Mouse (Mus musculus): ENCODE measurements around the gene Bicc1. TPM values are rescaled to one million over a fixed set of nuclear protein-coding genes. Genes with fewer than 3 reads are reported as not detected.
A peak's percentile ranks its signal among the peaks of the same experiment; 100 is the strongest.

Bicc1 gene
- polyA plus RNA-seq, 1 experiment from 2014 or later = 65.7 TPM

GRCm38 (mm10) chr10:71194713-71195112 lies 35.2 kb upstream of the Bicc1 start:
- TF ChIP-seq CTCF (IDR thresholded peaks at IDR 0.05; ENCODE audit: low read depth) = no peak
- no peak overlapping the region for H3K4me3 ChIP-seq (replicated peaks; ENCODE audit: low read depth, low read length)
- no peak for DNase-seq (ENCODE audit: low spot score)
- H3K9me3 ChIP-seq (replicated peaks; ENCODE audit: low read length) = peaks cover 8% of the 10 kb centered on the region
- 0 out of 2 replicates have a peak overlapping the region, but pooled peaks have one; percentile 8 for H3K27ac ChIP-seq
- peaks cover 7% of the 10 kb centered on the region; the same call in 1 of the 2 replicates for H3K4me1 ChIP-seq (replicated peaks; ENCODE audit: insufficient read depth, low read length)
- H3K9ac ChIP-seq (ENCODE audit: low read depth, low read length) = no peak overlapping the region
- 69% methylated on average over 7 of the region's 7 CpGs for WGBS
- no peak for ATAC-seq (replicated peaks; ENCODE audit: low FRiP score, low read depth)
- H3K27me3 ChIP-seq (ENCODE audit: insufficient read depth, low read length) = no peaks in the 10 kb centered on the region
- H3K36me3 ChIP-seq (ENCODE audit: insufficient read depth, low read length) = no peaks in the 10 kb centered on the region
- H3K4me2 ChIP-seq (ENCODE audit: low read length) = no peak overlapping the region

DNA sequence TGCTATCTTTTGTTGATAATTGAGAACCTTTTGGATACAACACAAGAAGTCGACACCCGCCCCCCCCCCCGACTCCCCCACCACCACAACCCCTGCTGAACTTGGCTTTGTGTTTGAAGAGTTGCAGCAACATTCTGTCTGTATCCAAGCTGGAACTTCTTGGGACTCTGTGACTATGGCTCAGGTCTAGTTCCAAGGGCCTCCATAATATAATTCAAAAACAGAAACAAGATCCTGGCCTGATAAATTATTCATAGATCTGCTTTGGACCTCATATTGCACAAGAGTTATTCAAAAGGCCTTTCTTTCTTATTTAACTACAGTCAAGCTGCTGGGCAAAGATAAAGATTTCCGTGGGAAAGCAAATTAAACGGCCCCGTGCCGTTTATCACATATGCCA lies 33.8 kb upstream of the Bicc1 start:
- peaks cover 8% of the 10 kb centered on the region for H3K9me3 ChIP-seq (replicated peaks; ENCODE audit: low read length)

DNA sequence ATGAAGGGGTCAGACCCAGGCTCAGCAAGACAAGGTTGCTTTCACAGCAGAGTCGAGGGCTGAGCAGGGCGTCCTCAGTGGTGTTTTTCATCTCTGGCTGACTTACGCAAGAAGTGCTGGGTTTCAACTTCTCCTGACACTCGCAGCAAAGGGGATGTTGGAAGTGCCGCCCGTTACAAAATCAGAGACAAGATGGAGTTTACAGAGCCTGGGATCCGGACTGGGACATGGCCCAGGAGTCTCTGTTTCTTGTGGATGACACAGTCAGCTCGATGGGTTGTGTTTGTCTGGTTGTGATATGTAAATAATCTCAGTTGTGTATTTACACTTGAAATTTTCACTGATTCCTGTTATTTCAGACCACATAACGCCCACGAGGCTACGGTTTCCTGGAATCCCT lies 33.4 kb upstream of the Bicc1 start:
- Histone ChIP-seq H3K9me3 (replicated peaks; ENCODE audit: low read length) (peaks cover 8% of the 10 kb centered on the region), H3K4me1 (replicated peaks; ENCODE audit: insufficient read depth, low read length) (peaks cover 7% of the 10 kb centered on the region), H3K4me3 (replicated peaks; ENCODE audit: low read depth, low read length) (no peak overlapping the region), H3K36me3 (ENCODE audit: insufficient read depth, low read length) (no peaks in the 10 kb centered on the region), H3K4me2 (ENCODE audit: low read length) (no peak overlapping the region), H3K9ac (ENCODE audit: low read depth, low read length) (no peak overlapping the region), H3K27me3 (ENCODE audit: insufficient read depth, low read length) (no peaks in the 10 kb centered on the region), H3K27ac (peak overlapping the region; percentile 58)
- no peak for ATAC-seq (replicated peaks; ENCODE audit: low FRiP score, low read depth)
- DNase-seq (ENCODE audit: low spot score) = peak; percentile 66
- 49% methylated on average over 11 of the region's 11 CpGs for WGBS
- no peak for TF ChIP-seq CTCF (IDR thresholded peaks at IDR 0.05; ENCODE audit: low read depth)

More for the DNA sequence above, 33.8 kb upstream of the Bicc1 start:
- Histone ChIP-seq H3K27me3 (ENCODE audit: insufficient read depth, low read length) (no peaks in the 10 kb centered on the region), H3K27ac (peak overlapping the region; percentile 58; the same call in 1 of the 2 replicates), H3K4me3 (replicated peaks; ENCODE audit: low read depth, low read length) (no peak overlapping the region), H3K4me1 (replicated peaks; ENCODE audit: insufficient read depth, low read length) (peaks cover 7% of the 10 kb centered on the region), H3K36me3 (ENCODE audit: insufficient read depth, low read length) (no peaks in the 10 kb centered on the region), H3K4me2 (ENCODE audit: low read length) (no peak overlapping the region), H3K9ac (ENCODE audit: low read depth, low read length) (no peak overlapping the region)
- DNase-seq (ENCODE audit: low spot score) (peak; percentile 62), ATAC-seq (replicated peaks; ENCODE audit: low FRiP score, low read depth) (no peak)
- no peak for TF ChIP-seq CTCF (IDR thresholded peaks at IDR 0.05; ENCODE audit: low read depth)
- 54% methylated on average over 7 of the region's 7 CpGs for WGBS

DNA sequence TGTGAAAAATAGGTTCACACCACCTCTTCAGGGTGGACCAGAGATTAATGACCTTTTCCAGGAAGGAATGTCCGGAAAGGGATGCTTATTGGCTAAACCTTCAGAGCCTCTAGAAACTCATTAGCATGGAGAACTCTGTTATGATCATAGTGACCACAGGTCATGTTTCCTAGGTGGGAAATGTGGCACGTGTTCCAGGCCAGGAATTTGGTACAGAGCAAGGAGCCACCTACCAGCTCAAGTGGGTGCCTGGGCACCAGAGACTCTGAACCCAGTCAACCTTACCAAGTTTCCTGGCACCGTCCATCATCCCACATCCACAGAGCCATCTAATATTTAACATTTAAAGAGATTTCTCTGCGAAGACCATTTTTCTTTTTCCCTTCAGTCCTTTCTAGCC lies 29.2 kb upstream of the Bicc1 start:
- Histone ChIP-seq H3K36me3 (ENCODE audit: insufficient read depth, low read length) (no peaks in the 10 kb centered on the region), H3K9ac (ENCODE audit: low read depth, low read length) (no peak overlapping the region), H3K27me3 (ENCODE audit: insufficient read depth, low read length) (no peaks in the 10 kb centered on the region), H3K4me3 (replicated peaks; ENCODE audit: low read depth, low read length) (no peak overlapping the region), H3K9me3 (replicated peaks; ENCODE audit: low read length) (peaks cover 8% of the 10 kb centered on the region), H3K4me2 (ENCODE audit: low read length) (no peak overlapping the region), H3K27ac (no peak overlapping the region), H3K4me1 (replicated peaks; ENCODE audit: insufficient read depth, low read length) (no peaks in the 10 kb centered on the region; the same call in 1 of the 2 replicates)
- no peak for TF ChIP-seq CTCF (IDR thresholded peaks at IDR 0.05; ENCODE audit: low read depth)
- WGBS = 71% methylated on average over 4 of the region's 4 CpGs
- DNase-seq (ENCODE audit: low spot score) (no peak), ATAC-seq (replicated peaks; ENCODE audit: low FRiP score, low read depth) (no peak)

GRCm38 (mm10) chr10:71185059-71185458 lies 25.6 kb upstream of the Bicc1 start:
- H3K9ac ChIP-seq (ENCODE audit: low read depth, low read length) = no peak overlapping the region
- no peak for ATAC-seq (replicated peaks; ENCODE audit: low FRiP score, low read depth)
- no peak overlapping the region for H3K27ac ChIP-seq
- TF ChIP-seq CTCF (IDR thresholded peaks at IDR 0.05; ENCODE audit: low read depth) = no peak
- H3K4me3 ChIP-seq (replicated peaks; ENCODE audit: low read depth, low read length) = no peak overlapping the region
- H3K4me1 ChIP-seq (replicated peaks; ENCODE audit: insufficient read depth, low read length) = no peaks in the 10 kb centered on the region; the same call in 1 of the 2 replicates
- WGBS = 72% methylated on average over 7 of the region's 7 CpGs
- no peaks in the 10 kb centered on the region for H3K27me3 ChIP-seq (ENCODE audit: insufficient read depth, low read length)
- no peaks in the 10 kb centered on the region for H3K9me3 ChIP-seq (replicated peaks; ENCODE audit: low read length)
- H3K36me3 ChIP-seq (ENCODE audit: insufficient read depth, low read length) = no peaks in the 10 kb centered on the region
- no peak for DNase-seq (ENCODE audit: low spot score)
- H3K4me2 ChIP-seq (ENCODE audit: low read length) = no peak overlapping the region

- DNase-seq (ENCODE audit: low spot score) (no peak), ATAC-seq (replicated peaks; ENCODE audit: low FRiP score, low read depth) (no peak)
- H3K4me3 ChIP-seq (replicated peaks; ENCODE audit: low read depth, low read length) = no peak overlapping the region
Observed at GRCm38 (mm10) chr10:71183339-71184031, 24.0 kb upstream of the Bicc1 start.

More at GRCm38 (mm10) chr10:71183339-71184031, 24.0 kb upstream of the Bicc1 start:
- no peak overlapping the region; the same call in 1 of the 2 replicates for H3K27ac ChIP-seq
- H3K9me3 ChIP-seq (replicated peaks; ENCODE audit: low read length) = no peaks in the 10 kb centered on the region
- no peaks in the 10 kb centered on the region for H3K36me3 ChIP-seq (ENCODE audit: insufficient read depth, low read length)
- no peak overlapping the region for H3K4me2 ChIP-seq (ENCODE audit: low read length)
- no peak overlapping the region for H3K9ac ChIP-seq (ENCODE audit: low read depth, low read length)
- no peaks in the 10 kb centered on the region; the same call in 1 of the 2 replicates for H3K4me1 ChIP-seq (replicated peaks; ENCODE audit: insufficient read depth, low read length)
- no peak for TF ChIP-seq CTCF (IDR thresholded peaks at IDR 0.05; ENCODE audit: low read depth)
- 46% methylated on average over 7 of the region's 7 CpGs for WGBS
- no peaks in the 10 kb centered on the region for H3K27me3 ChIP-seq (ENCODE audit: insufficient read depth, low read length)

Measured in kidney, postnatal 0 days (tissue).